8 mouse cellular contexts compared by ENCODE assay signal in genomic region chr6:37871137-37871851, GRCm38 (mm10). TPM values are rescaled to one million over a fixed set of nuclear protein-coding genes. Genes with fewer than 3 reads are reported as not detected.
DNase-seq lines count a peak whose midpoint lies in the region; ATAC-seq lines count a peak whose summit lies in the region.

No protein-coding gene starts in this region.

- peak overlapping the region; percentile 92 for H3K4me3 ChIP-seq in hindbrain, embryonic 16.5 days (ENCODE audit: low read length)

- H3K27ac ChIP-seq in hindbrain, embryonic 16.5 days (ENCODE audit: low read depth, low read length) = peak overlapping the region; percentile 99

- no peaks in the 10 kb centered on the region for H3K27me3 ChIP-seq in hindbrain, embryonic 16.5 days (replicated peaks; ENCODE audit: control insufficient read depth, insufficient read depth, low read length)

- H3K4me1 ChIP-seq in hindbrain, embryonic 16.5 days (ENCODE audit: control insufficient read depth, insufficient read depth, low read depth, low read length) = no peaks in the 10 kb centered on the region

- peaks cover 33% of the 10 kb centered on the region for H3K9me3 ChIP-seq in hindbrain, embryonic 16.5 days (ENCODE audit: control insufficient read depth, low read length)

- WGBS in hindbrain, embryonic 16.5 days = under 1% methylated on average over 59 of the region's 70 CpGs

- H3K4me2 ChIP-seq in hindbrain, embryonic 16.5 days (ENCODE audit: low read length) = peak overlapping the region; percentile 55

- peak overlapping the region; percentile 97 for H3K9ac ChIP-seq in hindbrain, embryonic 16.5 days (ENCODE audit: low read depth, low read length)

- DNase-seq in NIH3T3 (ENCODE audit: low read depth) = peak; percentile 71
- DNase-seq in cerebellum, postnatal 36 days = peak; percentile 48 to 60
- DNase-seq in gastrocnemius, adult 18-20 months (ENCODE audit: low spot score) = peak; percentile 36
- peak; percentile 43 to 48 for DNase-seq in left cerebral cortex, postnatal 14 days (ENCODE audit: low spot score in 2 of 2)
- DNase-seq in right cerebral cortex, postnatal 25 days = peak; percentile 66

- peaks cover 12% of the 10 kb centered on the region for H3K36me3 ChIP-seq in hindbrain, embryonic 16.5 days (ENCODE audit: control insufficient read depth, insufficient read depth, low read length)

- intact Hi-C loops in left cerebral cortex, postnatal 14 days (cut with DNase I) = loop anchor here (5.0 to 10.0 kb wide), 2 partner anchors 194 to 279 kb away; no protein-coding TSS in a partner anchor

- ATAC-seq in hindbrain, embryonic 16.5 days = peak; percentile 58
- peak; percentile 40 for ATAC-seq in megakaryocyte-erythroid progenitor cell, adult 5-6 weeks (replicated peaks; ENCODE audit: low FRiP score, low TSS enrichment, poor library complexity, severe bottlenecking)
- ATAC-seq in monocyte, adult 5-6 weeks (replicated peaks; ENCODE audit: insufficient number of reproducible peaks, low FRiP score, low TSS enrichment, poor library complexity, severe bottlenecking) = no peak

RNA-seq across cellular contexts. Expression of gene Trim24, which starts 0.7 kb away (rescaled TPM):
- 10 to 100 TPM; 38.6 to 39.2 TPM for total RNA-seq in gastrocnemius, adult 18-20 months (2021)
- 13.2 and 15.9 TPM in 2 replicates for polyA plus RNA-seq in hindbrain, embryonic 16.5 days (2015; fragmentation: Nextera tagmentation; extraction: Ambion mirVana)
- 10 to 100 TPM; 32.2 to 32.9 TPM for total RNA-seq in left cerebral cortex, postnatal 14 days (2021)
- total RNA-seq in megakaryocyte-erythroid progenitor cell, adult 5-6 weeks (2014; fragmentation: Nextera tagmentation) = 50.1 TPM in 2 replicates
- 22.5 and 35.4 TPM in 2 replicates for total RNA-seq in megakaryocyte-erythroid progenitor cell, adult 5-6 weeks (2017)
- 26.9 to 37.1 TPM (median 27.4 TPM) in 3 replicates for total RNA-seq in monocyte, adult 5-6 weeks (2017)
